Comparison of ENCODE assay signal across 8 mouse cellular contexts in the genomic region with DNA sequence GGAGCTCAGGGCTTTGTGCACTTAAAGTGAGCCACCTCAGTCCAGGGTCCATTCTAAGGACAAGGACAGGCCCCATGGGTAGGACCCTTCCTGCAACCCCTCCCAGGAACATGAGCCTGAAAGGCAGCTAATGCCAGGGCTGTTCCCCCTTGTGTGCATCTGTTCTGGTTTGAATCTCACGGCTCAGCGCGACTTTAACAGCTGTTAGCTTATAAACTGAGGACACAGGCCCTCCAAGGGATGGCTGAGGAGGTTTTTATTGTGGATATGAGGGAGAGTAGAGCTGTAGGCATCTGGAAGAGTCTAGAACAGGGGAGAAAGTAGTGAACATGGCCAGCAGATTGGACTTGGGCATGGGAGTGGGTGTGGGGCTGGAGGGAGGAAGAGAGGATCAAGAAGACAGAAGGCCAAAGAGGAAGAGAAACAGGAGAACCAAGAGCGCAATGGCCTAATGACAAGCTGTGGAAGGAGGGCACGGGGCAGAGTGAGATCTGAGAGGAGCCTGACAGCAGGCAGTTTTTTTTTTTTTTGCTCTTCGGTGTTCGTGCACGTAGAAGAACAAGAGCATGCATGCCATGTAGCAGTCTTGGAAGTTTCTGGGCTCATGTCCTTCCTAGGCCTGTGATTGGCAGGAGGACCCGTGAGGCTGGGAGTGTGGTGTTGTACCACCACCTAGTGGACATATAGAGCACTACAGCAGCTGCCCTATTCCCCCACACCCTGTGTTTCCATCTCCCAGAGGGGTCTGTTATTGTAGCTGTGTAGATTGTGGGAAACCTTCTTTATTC.
A peak's percentile ranks its signal among the peaks of the same experiment; 100 is the strongest.
DNase-seq lines count a peak whose midpoint lies in the region; ATAC-seq and TF ChIP-seq lines count a peak whose summit lies in the region.

No protein-coding gene starts in this region.

- peak; percentile 46 for ATAC-seq in forebrain, embryonic 13.5 days

- no peak overlapping the region for H3K27ac ChIP-seq in thymus, adult 2 months (ENCODE audit: control insufficient read depth, insufficient read depth, low read length)
- H3K27ac ChIP-seq in forebrain, embryonic 13.5 days, result peak overlapping the region; percentile 98

- TF ChIP-seq POLR2A in thymus, adult 2 months (IDR thresholded peaks at IDR 0.05; ENCODE audit: control insufficient read depth, extremely low read depth, insufficient read depth, low read length, poor library complexity), result no peak
- TF ChIP-seq POLR2A in brain, embryonic 14.5 days (IDR thresholded peaks at IDR 0.05; ENCODE audit: borderline replicate concordance, extremely low read depth, insufficient read depth, insufficient read length, poor library complexity, severe bottlenecking), result no peak

- H3K9ac ChIP-seq in forebrain, embryonic 13.5 days, result peak overlapping the region; percentile 41

- H3K36me3 ChIP-seq in thymus, adult 2 months (ENCODE audit: control insufficient read depth, insufficient read depth, low read length), result no peaks in the 10 kb centered on the region
- no peaks in the 10 kb centered on the region for H3K36me3 ChIP-seq in forebrain, embryonic 13.5 days (ENCODE audit: poor library complexity, severe bottlenecking)

- H3K9me3 ChIP-seq in forebrain, embryonic 13.5 days (replicated peaks), result no peaks in the 10 kb centered on the region

- no peak overlapping the region for H3K4me2 ChIP-seq in forebrain, embryonic 13.5 days

- no peaks in the 10 kb centered on the region for H3K27me3 ChIP-seq in thymus, adult 2 months (ENCODE audit: control insufficient read depth, insufficient read depth, low read length)
- no peaks in the 10 kb centered on the region for H3K27me3 ChIP-seq in forebrain, embryonic 13.5 days

- peaks cover 45% of the 10 kb centered on the region for H3K4me1 ChIP-seq in thymus, adult 2 months (replicated peaks; ENCODE audit: control insufficient read depth, insufficient read depth, low read length)
- peaks cover 52% of the 10 kb centered on the region for H3K4me1 ChIP-seq in forebrain, embryonic 13.5 days

- 0 out of 2 replicates have a peak, but pooled peaks have one; percentile 46 for TF ChIP-seq CTCF in thymus, adult 2 months (IDR thresholded peaks at IDR 0.05; ENCODE audit: borderline replicate concordance, control insufficient read depth, extremely low read depth, insufficient read depth, low read length, poor library complexity)
- peak; percentile 94 for TF ChIP-seq CTCF in brain, embryonic 14.5 days (IDR thresholded peaks at IDR 0.05; ENCODE audit: borderline replicate concordance, extremely low read depth, insufficient read depth, insufficient read length)

- no peak overlapping the region for H3K4me3 ChIP-seq in thymus, adult 2 months (ENCODE audit: control insufficient read depth, insufficient read depth, low read length)
- H3K4me3 ChIP-seq in forebrain, embryonic 13.5 days, result no peak overlapping the region

- WGBS in thymus, adult 2 months, result 53% methylated on average over 9 of the region's 9 CpGs
- WGBS in forebrain, embryonic 13.5 days, result 26% methylated on average over 9 of the region's 9 CpGs

- peak; percentile 58 for DNase-seq in thymus, adult 2 months
- DNase-seq in thymus, adult 18-20 months, result no peak
- DNase-seq in brain, embryonic 14.5 days (ENCODE audit: low read depth), result peak; percentile 88
- peak; percentile 80 for DNase-seq in induced T-regulatory cell, adult 2 months (ENCODE audit: low read depth)
- peak; percentile 78 for DNase-seq in lung, postnatal 10 days
- peak; percentile 71 for DNase-seq in retina, postnatal 7 days (ENCODE audit: low read depth, low spot score)
- no peak for DNase-seq in frontal cortex, postnatal 25 days (ENCODE audit: low spot score in 2 of 2)

Comparison
In these comparisons a context has a peak if more than half of its experiments do, and no peak if none do; other contexts are left out.
1. DNase-seq: peak in thymus, adult 2 months (single experiment), brain, embryonic 14.5 days (single experiment), induced T-regulatory cell, adult 2 months (single experiment), lung, postnatal 10 days (single experiment) and retina, postnatal 7 days (single experiment); none in thymus, adult 18-20 months (0 of 2) and frontal cortex, postnatal 25 days (0 of 2).